Mouse (Mus musculus): ENCODE measurements around the gene Zfp36l1.

GRCm38 (mm10) chr12:80118588-80118987, 5.8 kb upstream of the Zfp36l1 start:
- TF ChIP-seq USF1 (IDR thresholded peaks at IDR 0.05; ENCODE audit: low read depth) (no peak), CTCF (IDR thresholded peaks at IDR 0.05; ENCODE audit: control insufficient read depth, insufficient read depth, insufficient read length) (no peak), CEBPB (IDR thresholded peaks at IDR 0.05; ENCODE audit: low read depth) (no peak), MYOD1 (IDR thresholded peaks at IDR 0.05; ENCODE audit: control insufficient read depth, insufficient read length, low read depth) (no peak), MAX (IDR thresholded peaks at IDR 0.05) (no peak)
